Mouse (Mus musculus): ENCODE data around the gene Nudt16l1.

GRCm38 (mm10) chr16:4960260-4960659 is 21.7 kb downstream of the Nudt16l1 start:
- TF ChIP-seq CTCF (IDR thresholded peaks at IDR 0.05; ENCODE audit: low read depth), result no peak
- TF ChIP-seq EP300 (IDR thresholded peaks at IDR 0.05; ENCODE audit: low read depth), result no peak

All from liver, embryonic 14.5 days (tissue).